Mouse (Mus musculus) Patski (cell line): ENCODE results near the gene Ltv1. TPM values are rescaled to one million over a fixed set of nuclear protein-coding genes. Genes with fewer than 3 reads are reported as not detected.

Experiments
- ATAC-seq: fragments of 100-300 bp; one replicate; pipeline ENCODE4 v1.8.0; 2021
- CTCF ChIA-PET: fragments of 350-600 bp; sonication (Branson Sonifier 250); formaldehyde crosslinking; loops from one replicate; lab custom pipeline; 2022; ENCODE audit warnings: inconsistent platforms; lab: Charles Lee
- POLR2A ChIA-PET: fragments of 350-600 bp; sonication (Branson Sonifier 250); formaldehyde crosslinking; loops from one replicate; lab custom pipeline; 2022; ENCODE audit warnings: antibody characterized with exemption, inconsistent platforms; lab: Charles Lee
- DNase-seq: peaks from one replicate; pipeline ENCODE4 v3.0.0-alpha.2; 2011; ENCODE audit warnings: low read depth, low spot score
- H3K27me3 ChIP-seq: fragments of 371-371 bp; one replicate; pipeline ENCODE4 v1.5.1; 2021
- CTCF ChIP-seq: fragments of 100-300 bp; IDR thresholded peaks from one replicate; pipeline ENCODE4 v1.5.1; 2021
- in situ Hi-C: fragments of 300-500 bp; cut with MboI; formaldehyde crosslinking; loops from 3 replicates; pipeline ENCODE4 v1.11.1; 2018; ENCODE audit warnings: low pct_unique_long_range_greater_than_20kb, mixed read lengths
- polyA plus RNA-seq: library from polyadenylated mRNA; unstranded; gene quantifications from one replicate; pipeline ENCODE4 v1.2.3, GENCODE M21; 2021

Gene Ltv1
- polyA plus RNA-seq = 35.2 TPM

GRCm38 (mm10) chr10:13192731-13193351, at the start of gene Ltv1:
Ltv1 (minus strand) TSS chr10:13193168.
- no peaks in the 10 kb centered on the region for H3K27me3 ChIP-seq
- DNase-seq (peak; percentile 60), ATAC-seq (peak; percentile 99)
- in situ Hi-C loops = no loop called here
- ChIA-PET CTCF (interaction anchor here (1.1 to 1.5 kb wide), 2 partner anchors 10 to 13 kb away, joined by 4 read pairs; no protein-coding TSS in a partner anchor), POLR2A (interaction anchor here (0.6 kb wide), 2 partner anchors 10 to 120 kb away, joined by 3 read pairs; no protein-coding TSS in a partner anchor)
- TF ChIP-seq CTCF = no peak

DNA sequence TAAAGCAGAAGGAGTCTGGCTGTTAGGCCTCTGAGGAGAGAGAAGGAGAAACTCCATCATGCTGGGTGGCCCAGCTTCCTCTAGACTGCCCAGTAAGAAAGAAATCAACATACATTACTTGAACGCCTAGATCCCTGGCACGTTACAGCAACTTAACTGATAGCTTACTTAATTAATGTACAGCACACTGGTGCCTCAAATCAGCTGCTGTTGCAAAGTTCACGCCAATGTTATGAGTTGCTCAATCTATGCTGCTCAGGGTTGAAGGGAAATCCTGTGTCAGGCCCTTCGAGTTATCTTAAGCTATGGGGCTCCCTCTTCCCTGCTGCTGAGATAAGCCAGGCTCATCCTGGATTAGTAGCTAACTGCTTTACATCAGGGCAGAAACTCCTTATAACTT, 47.5 kb upstream of the Ltv1 start:
- POLR2A ChIA-PET = interaction anchor here (1.0 kb wide), 1 partner anchor 19 kb away, joined by 3 read pairs; no protein-coding TSS in a partner anchor
- no peaks in the 10 kb centered on the region for H3K27me3 ChIP-seq
- TF ChIP-seq CTCF = no peak
- CTCF ChIA-PET = interaction anchor here (0.9 kb wide), 1 partner anchor 10 kb away, joined by 3 read pairs; no protein-coding TSS in a partner anchor
- in situ Hi-C loops = no loop called here
- ATAC-seq (no peak), DNase-seq (no peak)

DNA sequence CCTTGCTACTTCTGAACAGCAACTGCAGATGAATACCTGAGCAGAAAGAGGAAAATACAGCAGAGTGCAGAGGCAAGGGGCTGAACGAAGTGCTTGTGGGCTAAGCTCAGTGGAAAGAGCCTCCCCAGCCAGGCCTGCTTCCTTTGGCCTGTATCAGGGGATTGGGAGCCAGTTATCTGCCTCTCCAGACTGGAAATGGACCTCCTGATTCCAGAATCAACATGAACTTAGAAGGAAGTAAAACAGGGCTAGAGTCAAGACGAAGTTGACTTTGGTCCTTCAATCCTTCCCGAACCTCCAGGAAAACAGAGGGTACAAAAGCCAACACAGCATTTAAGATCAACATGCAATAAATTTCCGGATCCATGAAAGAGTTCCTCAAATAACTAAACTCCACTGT, 45.2 kb upstream of the Ltv1 start:
- TF ChIP-seq CTCF = no peak
- CTCF ChIA-PET = no interaction called here
- in situ Hi-C loops = no loop called here
- DNase-seq (no peak), ATAC-seq (no peak)
- no peaks in the 10 kb centered on the region for H3K27me3 ChIP-seq
- POLR2A ChIA-PET = no interaction called here

GRCm38 (mm10) chr10:13236866-13237265, 43.9 kb upstream of the Ltv1 start:
- no peaks in the 10 kb centered on the region for H3K27me3 ChIP-seq
- no peak for ATAC-seq
- no peak for DNase-seq
- POLR2A ChIA-PET = no interaction called here
- in situ Hi-C loops = no loop called here
- no peak for TF ChIP-seq CTCF
- CTCF ChIA-PET = no interaction called here

GRCm38 (mm10) chr10:13234503-13234902, 41.5 kb upstream of the Ltv1 start:
- ATAC-seq (no peak), DNase-seq (no peak)
- ChIA-PET POLR2A (interaction anchor here (0.6 kb wide), 1 partner anchor 1918 kb away, joined by 3 read pairs; no protein-coding TSS in a partner anchor), CTCF (no interaction called here)
- H3K27me3 ChIP-seq = no peaks in the 10 kb centered on the region
- in situ Hi-C loops = no loop called here
- TF ChIP-seq CTCF = no peak

DNA sequence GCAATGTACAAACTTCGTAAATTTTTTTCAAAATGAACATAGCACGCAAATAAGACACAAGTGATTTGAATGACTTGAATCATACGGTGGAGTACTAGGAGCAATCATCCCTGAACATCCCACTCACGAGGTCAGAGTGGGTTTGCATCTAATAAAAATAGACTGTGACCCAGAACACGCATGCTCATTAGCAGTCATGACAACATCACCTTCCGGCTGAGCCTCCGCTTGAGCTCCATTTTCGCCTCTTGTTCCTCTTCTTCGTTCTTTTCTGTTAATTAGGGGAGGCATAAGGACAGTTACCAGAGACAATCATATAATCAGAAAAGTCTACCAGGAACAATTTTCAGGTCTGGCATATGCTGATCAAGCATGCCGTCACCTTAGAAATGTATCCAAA, 41.0 kb upstream of the Ltv1 start:
- DNase-seq (no peak), ATAC-seq (no peak)
- TF ChIP-seq CTCF = no peak
- in situ Hi-C loops = no loop called here
- POLR2A ChIA-PET = interaction anchor here (0.6 kb wide), 1 partner anchor 1917 kb away, joined by 3 read pairs; no protein-coding TSS in a partner anchor
- H3K27me3 ChIP-seq = no peaks in the 10 kb centered on the region
- CTCF ChIA-PET = no interaction called here

GRCm38 (mm10) chr10:13233143-13233622, 40.2 kb upstream of the Ltv1 start:
- in situ Hi-C loops = no loop called here
- ChIA-PET CTCF (no interaction called here), POLR2A (no interaction called here)
- no peak for ATAC-seq
- DNase-seq = no peak
- TF ChIP-seq CTCF = no peak
- H3K27me3 ChIP-seq = no peaks in the 10 kb centered on the region

GRCm38 (mm10) chr10:13232443-13233142, 39.6 kb upstream of the Ltv1 start:
- in situ Hi-C loops = no loop called here
- ChIA-PET CTCF (no interaction called here), POLR2A (no interaction called here)
- ATAC-seq = no peak
- no peak for TF ChIP-seq CTCF
- DNase-seq = no peak
- no peaks in the 10 kb centered on the region for H3K27me3 ChIP-seq

DNA sequence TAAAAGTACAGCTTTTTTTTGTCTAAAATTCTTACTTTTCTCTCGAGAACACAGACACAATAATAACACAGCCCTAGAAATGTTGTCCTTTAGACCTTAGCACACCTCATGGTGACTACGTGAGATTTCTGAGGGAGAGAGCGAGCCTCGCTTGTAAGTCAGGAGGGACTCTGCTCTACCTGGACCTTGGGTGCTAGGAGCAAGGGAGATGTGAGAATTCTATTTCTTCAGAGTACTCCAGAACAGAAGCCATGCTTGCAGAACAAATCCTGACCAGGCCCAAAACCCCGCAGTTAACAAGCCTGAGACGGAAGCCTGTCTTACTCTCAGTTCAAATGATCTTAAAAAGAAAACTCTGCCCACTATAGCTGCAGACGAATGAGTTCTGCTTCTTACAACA, 37.7 kb upstream of the Ltv1 start:
- H3K27me3 ChIP-seq = no peaks in the 10 kb centered on the region
- ChIA-PET CTCF (interaction anchor here (0.9 to 1.7 kb wide), 2 partner anchors 9 kb away, joined by 3 to 5 read pairs; no protein-coding TSS in a partner anchor), POLR2A (no interaction called here)
- ATAC-seq (no peak), DNase-seq (no peak)
- TF ChIP-seq CTCF = no peak
- in situ Hi-C loops = no loop called here

- no peak for TF ChIP-seq CTCF
- ChIA-PET POLR2A (no interaction called here), CTCF (no interaction called here)
- no peak for ATAC-seq
- H3K27me3 ChIP-seq = no peaks in the 10 kb centered on the region
- in situ Hi-C loops = no loop called here
- DNase-seq = no peak
Observed at GRCm38 (mm10) chr10:13225377-13226063, 32.6 kb upstream of the Ltv1 start.
